Mouse (Mus musculus) cerebral cortex, adult 2 months (tissue): ENCODE results near the gene Ppp1r32.

ENCODE experiments used
- WGBS: fragments of 180-500 bp; shearing (Covaris S2); methylation state at CpG from one replicate; pipeline ENCODE4 v1.1.7; 2018; 5-methylcytosine and 5-hydroxymethylcytosine counted together

Ppp1r32 gene

DNA sequence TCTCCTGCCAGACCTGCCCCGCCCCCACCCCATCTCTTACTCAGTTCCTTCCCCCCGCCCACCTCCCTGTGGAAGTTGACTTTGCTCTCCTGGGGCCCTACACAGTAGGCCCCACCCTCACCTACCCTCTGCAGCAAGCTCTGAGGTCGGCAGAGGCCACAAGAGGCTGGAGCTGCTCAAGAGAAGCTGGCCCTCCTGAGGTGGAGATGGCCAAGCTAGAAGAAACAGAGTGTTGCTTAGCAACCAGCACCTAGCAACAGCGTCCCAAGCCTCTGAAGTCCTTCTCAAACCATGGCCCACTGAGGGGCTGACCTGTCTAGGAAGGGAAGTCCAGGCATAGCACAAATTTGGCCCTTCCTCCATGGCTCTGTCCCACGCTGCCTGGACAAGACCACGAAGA is at the start of gene Ppp1r32:
TSS of gene Ppp1r32 (minus strand) at position 226 of the 400 bp plus-strand sequence.
- WGBS, result 39% methylated on average over 6 of the region's 6 CpGs

DNA sequence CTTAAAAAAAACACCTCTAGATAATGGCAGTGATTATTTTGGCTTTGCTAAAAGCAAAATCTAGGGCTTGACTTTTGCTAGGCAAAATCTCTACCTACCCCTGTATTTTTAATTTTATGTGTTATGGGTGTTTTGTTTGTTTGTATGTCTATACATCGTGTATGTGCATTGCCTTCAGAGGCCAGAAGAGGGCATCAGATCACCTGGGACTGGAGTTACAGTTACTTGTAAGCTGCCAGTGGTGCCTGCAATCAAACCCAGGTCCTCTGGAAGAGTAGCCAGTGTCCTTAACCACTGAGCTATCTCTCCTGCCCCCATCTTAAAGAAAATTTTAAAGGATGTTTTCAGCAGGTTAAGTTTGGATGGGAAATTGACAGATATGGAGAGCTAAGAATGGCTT is 47.4 kb upstream of the Ppp1r32 start:
- WGBS, result 92% methylated on average over 1 of the region's 1 CpGs

DNA sequence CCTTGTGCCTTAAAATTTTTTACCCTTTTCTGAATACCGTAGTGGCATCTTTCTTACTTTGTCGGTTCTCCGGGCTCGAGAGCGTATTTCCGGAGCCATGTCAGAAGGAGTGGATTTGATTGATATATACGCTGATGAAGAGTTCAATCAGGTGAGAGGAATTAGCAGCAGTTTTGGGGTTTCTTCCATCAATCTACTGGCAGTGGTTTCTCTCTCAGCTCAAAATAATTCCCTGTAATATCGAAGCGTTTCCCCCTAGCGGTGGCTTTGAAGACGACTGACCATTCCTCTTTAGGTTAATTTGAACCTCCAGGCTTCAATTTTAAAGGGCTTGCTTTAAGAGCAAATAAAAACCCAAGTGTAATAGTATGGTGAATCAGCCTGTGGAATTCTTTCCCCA is 43.2 kb upstream of the Ppp1r32 start, which contains the start of gene Sdhaf2:
TSS of gene Sdhaf2 (minus strand) at position 233 of the 400 bp plus-strand sequence.
- 1% methylated on average over 11 of the region's 11 CpGs for WGBS

DNA sequence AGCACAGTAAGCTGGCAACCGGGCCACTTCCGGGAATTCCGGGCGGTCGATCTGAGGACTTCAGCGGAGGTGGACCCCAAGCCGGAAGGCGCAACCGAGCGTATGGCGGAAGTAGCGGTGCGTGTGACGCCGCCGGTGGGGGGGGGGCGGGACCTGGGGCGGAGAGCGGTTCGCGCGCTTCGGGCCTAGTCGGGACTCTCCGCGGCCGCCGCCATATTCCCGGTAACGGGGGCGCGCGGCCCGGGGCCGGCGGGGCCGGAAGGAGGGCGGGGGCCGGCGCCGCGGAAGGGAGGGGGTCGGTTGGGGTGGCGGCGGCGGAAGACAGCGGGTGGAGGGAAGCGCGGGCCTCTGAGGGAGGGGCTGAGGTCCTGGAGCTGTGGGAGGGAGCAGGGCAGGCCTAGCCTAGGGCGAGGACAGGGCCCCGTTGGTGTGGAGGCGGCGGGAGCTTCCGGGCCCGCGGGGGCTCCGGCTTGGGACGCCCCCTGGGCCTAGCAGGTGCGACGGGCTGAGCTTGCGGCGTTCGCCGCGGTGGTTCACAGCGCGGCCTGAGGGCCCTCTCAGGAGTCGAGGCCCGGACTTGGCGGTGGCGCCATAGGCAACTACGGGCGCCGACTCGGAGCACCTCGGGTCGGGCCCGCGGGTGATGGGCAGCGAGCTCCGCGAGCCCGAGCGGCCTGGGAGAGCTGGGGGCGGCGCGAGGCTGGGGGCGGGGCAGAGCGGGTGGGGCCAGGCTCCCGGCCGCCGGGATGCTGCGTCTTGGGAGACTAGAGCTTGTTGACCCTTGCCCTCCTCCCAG is 42.6 kb upstream of the Ppp1r32 start, which contains the start of gene Cpsf7:
TSS of gene Cpsf7 (plus strand) at position 161 of the 796 bp plus-strand sequence.
- 1% methylated on average over 87 of the region's 93 CpGs for WGBS

DNA sequence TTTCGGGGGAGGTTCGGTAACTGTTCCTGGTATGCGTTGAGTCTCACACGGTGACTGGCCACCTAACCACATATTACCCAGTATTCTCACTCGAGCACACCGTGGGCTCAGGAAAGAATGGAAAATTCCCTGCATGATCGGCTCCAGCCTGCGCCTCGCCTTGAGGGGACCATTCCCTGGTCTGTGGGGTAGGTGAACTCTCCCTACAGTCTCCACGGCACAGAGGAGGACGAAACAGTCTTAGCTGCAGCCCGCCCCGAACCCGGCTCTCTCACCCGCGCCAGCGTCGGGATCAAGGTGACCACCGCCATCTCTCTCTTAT is 42.0 kb upstream of the Ppp1r32 start:
- 2% methylated on average over 19 of the region's 19 CpGs for WGBS

DNA sequence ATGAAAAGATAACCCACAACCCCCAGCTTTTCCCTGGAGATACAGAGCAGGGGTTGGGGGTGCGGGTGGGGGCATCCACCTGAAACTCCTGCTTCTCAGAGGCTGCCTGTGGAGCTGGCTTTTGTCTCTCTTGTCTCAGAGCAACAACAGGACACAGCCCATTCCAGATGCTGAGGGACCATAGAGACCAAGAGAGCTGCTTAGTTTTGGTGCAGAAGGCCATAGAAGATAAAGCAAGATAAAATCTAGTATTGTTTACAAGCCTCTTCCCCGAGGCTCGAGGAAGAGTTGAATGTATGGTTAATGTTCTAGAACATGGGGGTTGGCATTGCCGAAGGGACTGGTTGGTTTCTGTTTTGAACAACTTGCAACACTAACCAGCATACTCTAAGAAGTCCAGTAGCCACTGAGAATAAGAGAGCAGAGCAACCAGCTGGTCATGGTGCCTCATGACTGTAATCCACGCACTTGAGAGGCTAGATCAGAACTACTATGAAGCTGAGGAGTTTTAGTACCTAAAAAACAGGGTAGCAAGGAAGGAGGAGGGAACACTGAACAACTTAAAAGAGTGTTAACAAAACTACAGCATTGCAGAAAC is 40.9 kb upstream of the Ppp1r32 start:
- 82% methylated on average over 5 of the region's 5 CpGs for WGBS

DNA sequence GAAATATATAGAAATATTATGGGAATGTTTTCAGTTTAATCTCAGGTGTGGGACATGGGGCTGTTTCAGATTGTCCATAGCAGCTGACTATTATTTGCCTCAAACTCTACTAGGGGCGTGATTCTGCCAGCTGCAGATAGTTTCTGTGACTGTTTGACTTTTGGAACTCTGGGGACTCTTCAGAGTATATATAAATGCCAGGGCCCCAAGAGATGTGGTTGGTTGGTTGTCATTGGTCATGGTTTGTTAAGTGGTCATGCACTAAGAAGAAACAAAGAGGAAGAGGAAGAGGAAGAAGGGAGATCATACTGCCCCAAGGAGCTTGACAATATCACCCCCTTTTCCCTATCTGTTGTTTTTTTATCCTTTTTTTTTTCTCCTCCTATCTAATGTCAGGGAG is 39.2 kb upstream of the Ppp1r32 start:
- 73% methylated on average over 1 of the region's 1 CpGs for WGBS

DNA sequence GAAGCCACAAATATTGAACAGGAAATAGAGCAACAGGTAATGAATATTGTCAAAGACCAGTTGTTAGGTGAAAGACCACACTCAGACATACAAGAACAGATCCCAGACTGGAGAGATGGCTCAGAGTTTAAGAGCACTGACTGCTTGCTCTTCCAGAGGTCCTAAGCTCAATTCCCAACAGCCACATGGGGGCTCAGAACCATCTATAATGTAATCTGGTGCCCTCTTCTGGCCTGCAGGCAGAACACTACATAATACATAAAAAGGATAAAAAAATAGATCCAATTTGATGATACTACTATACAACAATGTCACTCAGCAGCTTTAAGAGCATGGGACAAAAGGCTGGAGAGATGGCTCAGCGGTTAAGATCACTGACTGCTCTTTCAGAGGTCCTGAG is 37.6 kb upstream of the Ppp1r32 start:
- WGBS, result 32% methylated on average over 1 of the region's 1 CpGs

DNA sequence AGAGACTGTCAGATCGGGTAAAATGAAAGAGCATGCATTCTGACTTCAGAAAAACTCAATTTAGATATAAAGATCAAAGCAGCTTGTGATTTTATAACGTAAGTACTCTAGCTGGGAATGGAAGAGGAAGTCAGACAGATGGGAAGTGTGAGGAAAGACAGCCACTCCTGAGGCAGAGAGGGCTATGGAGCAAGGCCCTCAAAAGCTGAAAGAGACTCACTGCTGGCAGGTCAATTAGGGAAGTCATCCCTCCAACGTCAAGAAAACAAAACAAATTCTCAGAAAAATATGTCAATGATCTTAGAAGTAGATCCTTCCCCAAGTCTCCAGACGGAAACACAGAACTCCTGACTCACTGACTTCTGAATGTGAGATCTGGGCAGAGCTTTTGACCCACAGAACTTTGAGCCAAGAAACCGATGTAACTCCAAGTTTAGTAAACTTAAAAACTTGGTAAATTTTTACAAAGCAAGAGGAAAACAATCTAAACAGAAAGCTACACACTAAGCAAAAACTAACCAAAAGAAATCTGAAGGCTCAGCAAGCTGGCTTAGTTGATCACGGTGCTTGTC is 28.1 kb upstream of the Ppp1r32 start:
- WGBS, result 59% methylated on average over 6 of the region's 6 CpGs

DNA sequence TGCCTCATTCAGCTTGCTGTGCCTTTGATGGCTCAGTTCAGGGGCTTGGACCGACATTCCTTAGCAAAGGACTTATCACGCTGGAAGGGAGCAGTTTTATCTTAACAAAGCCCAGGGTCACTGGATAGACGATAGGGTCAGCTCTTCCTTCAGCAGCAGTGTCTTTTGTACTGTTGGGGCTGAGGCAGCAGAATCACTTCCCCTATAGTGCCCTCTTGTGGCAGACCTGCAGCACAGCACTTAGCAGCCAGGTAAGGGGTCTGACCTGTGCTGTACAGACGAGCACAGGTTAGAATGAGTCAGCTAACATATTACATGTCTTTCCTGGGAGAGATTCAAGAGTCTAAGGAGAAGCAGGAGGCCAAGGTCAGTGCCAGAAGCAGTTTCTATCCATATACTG is 19.8 kb upstream of the Ppp1r32 start:
- 11% methylated on average over 4 of the region's 4 CpGs for WGBS

DNA sequence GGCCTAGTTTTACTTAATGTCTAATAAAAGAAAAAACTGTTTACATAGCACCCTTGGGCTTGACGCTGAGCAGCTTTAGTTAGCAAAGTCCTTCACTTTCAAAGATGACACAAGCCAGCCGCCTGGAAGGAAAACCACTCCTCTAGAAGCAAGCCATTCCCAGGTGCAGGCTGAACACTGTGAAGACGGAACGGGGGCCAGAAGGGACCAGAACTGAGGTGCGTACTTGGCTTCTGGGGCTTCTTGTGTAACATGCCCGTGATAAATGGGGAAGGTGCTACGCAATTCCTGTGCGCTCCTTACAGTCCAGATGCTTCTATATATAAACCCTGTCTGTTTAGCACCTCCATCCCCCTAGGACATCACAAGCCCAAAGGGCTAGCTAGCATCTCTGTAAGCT is 17.9 kb upstream of the Ppp1r32 start:
- WGBS, result 65% methylated on average over 8 of the region's 8 CpGs

DNA sequence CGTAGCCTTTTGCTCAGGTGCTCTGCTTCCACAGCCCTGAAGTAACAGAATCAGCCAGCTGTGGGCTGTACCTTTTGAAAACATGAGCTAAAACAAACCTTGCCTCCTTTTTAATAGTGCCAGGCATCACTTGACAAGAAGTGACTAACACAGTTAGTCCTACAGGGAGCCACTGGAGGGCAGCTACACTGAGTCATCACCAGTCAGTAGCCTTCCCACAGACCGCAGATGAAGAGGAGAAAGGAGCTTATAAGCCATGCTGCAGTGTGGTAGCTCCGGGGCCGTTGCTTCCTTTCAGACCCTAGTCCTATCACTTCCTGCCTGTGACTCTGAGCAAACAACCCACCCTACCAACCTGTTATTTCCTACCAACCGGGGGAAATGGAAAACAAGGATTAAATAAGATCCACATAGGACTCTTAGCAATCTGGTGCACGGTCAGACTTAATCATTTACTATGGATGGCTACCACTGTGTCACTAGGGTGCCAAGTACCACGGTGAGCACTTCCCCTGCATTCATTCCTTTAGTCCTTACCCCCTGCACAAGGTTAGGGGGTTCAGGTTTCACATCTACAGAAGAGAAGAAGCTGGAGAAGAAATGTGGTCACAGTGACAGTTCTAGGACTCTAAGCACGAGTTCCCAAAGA is 14.9 kb upstream of the Ppp1r32 start:
- WGBS, result 36% methylated on average over 8 of the region's 8 CpGs

DNA sequence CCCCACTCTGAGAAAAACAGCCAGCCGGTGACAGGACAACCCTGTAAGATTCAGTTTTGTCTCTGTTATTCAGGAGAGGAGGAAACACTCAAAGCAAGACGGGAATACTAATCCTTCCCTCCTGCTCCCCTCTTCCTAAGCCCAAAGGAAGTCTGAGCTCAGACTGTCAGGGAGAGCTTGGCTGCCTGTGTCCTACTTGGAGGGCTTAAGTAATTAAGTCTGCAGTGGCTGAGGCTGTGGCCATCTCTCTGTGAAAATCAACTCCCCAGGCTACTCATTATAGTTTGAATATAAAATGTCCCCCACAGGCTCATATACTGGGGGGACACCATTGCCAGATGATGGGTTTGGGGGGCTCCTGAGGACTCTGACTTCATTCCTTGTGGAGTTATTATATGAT is 14.2 kb upstream of the Ppp1r32 start:
- 46% methylated on average over 2 of the region's 2 CpGs for WGBS

DNA sequence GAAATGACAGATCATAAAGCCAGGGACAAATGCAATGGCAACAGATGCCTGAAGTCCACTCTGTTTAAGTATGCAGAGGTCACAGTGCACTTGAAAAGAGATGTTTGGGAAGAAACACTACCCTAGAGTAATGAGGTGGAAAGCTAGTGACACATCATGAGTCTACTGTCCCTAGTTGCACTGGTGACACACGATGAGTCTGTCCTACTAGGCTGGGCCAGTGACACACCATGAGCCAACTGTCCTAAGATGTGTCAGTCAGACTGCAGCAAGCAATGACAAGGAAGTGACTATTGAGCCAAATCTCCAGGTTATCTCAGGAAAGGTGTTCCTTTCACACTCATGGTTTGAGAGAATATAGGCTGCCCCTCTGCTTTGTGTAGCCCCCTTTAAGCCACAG is 12.9 kb upstream of the Ppp1r32 start:
- 78% methylated on average over 1 of the region's 1 CpGs for WGBS

DNA sequence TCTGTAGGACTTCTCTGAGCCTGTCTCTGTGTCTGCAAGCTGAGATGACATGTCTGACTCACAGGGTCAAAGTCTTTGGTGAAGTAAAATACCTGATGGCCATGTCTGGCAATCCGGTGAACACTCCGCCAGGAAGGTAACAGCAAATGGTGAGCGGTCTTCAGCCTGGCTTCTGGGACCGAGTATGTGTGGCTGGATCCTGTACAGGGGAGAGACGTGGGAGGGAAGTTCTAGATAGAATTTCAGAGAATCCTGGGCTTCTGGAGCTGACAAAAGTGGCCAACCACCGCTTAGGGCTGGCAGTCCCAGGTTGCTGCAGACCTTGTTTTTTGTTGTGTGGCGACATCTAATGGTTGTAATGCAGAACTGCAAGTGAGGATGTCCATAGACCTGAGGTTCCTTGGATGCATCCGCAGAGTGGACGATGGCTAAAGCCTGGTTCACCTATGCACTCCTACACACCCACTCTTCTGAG is 3.6 kb upstream of the Ppp1r32 start:
- 17% methylated on average over 9 of the region's 9 CpGs for WGBS

DNA sequence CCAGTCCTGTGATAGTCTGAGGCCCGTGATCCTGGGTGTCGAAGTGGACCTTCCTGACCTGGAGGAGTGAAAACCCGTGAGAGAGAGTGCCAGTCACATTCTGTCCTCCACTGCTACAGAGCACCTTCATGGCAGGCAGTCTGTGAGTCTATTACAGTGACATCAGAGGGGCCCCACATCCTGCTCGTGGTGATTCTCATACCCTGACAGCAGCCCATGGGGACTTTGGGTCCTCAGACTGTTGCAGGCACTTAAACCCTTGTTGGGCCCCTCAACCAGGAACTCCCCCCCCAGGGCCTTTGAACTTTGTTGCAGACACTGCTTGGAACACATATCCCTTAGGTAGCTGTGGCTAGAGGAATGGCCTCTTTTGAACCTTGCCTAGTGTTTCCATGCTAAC is 3.2 kb downstream of the Ppp1r32 start:
- 86% methylated on average over 4 of the region's 4 CpGs for WGBS

DNA sequence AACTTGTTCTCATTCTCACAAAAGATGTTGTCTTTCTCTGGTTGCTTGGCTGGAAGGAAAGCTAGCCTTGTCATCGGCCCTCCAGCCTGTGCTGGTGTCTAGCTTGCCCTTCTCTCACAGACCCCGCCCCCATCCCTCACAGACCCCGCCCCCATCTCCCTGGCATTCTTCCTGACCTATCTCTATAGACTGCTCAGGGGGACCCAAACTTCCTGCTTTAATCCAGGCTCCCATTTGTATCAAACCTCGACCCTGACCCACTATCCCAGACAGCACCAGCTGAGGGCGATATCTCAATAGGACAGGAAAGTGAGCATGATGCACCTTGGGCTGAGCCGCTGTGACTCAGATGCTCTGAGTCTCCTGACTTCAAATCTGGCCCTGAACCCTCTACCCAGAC is 8.9 kb downstream of the Ppp1r32 start:
- WGBS, result 35% methylated on average over 6 of the region's 6 CpGs

DNA sequence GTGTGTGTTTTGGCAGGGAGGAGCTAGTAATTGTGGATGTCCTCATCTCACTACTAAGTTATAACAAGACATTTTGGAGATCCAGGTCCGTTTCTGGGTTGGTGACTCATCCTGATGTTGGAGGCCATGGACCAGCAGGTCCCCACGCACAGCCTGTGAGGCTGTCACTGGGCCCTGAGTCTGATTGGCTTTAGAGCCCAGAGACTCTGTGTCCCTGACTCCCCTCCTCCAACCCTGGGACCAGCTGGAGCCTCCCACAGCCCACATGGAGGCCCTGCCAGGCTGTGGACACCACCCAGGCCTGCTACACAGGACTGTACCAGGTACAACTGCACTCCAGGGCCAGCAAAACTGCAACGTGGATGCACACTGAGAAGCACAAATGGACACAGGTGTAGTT is 9.8 kb downstream of the Ppp1r32 start:
- WGBS, result 52% methylated on average over 3 of the region's 3 CpGs

DNA sequence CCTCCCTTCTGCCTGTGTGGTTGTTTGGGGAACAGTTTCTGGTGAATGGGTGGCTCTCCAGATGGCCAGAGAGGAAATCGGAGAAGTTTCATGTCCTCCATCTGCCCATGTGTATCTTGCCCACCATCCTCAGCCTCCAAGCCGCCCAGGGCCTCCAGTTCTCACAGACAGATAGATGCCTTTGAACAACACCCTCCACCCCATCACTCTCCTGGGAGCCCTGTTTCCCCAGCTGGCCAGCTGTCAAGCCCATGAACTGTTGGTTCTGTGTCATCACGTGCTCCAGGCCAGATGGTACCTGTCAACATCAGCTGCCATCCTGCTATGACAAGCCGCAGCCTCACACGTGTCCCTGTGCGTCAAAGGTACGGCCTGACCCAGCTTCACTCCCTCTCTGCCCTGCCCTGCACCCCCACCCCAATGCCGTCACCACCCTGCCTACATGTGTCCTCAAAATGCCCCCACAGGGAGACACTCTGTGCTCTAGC is 13.5 kb downstream of the Ppp1r32 start:
- 47% methylated on average over 8 of the region's 8 CpGs for WGBS

DNA sequence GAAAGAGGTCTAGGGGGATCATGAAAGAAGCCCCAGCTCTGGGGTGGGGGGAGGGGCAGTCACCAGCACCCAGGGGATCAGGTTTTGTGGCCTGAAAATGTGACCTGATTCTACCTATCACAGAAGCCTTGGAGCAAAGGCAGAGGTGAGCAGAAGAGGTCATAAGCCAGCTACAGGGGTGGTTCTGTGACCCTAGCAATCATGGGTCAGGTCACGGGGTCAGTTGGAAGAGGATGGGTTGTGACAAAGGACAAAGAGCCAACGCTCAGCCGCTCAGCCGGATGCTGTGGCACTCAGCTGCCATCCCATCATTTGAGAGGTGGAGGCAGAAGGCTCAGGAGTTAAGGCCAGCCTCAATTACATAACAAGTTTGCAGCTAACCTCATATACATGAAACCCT is 18.3 kb downstream of the Ppp1r32 start:
- WGBS, result 73% methylated on average over 4 of the region's 4 CpGs

DNA sequence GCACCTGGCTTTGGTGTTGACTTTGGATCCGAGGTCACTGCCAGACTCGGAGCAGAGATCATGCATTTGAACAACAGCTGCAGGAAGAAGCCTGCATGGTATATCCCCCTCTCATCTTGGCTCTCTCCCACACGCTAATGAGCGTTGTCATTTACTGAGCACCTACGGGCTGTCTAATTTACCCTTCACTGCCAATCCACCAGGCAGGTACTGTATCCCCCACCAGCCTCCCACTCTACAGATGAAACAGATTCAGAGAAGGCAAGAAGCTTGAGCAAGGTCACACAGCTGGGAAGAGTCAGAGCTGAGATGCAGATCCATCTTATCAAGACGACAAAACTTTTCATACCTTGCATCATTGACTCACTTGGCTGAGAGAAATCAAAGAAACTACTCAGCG is 21.1 kb downstream of the Ppp1r32 start:
- 45% methylated on average over 7 of the region's 7 CpGs for WGBS

DNA sequence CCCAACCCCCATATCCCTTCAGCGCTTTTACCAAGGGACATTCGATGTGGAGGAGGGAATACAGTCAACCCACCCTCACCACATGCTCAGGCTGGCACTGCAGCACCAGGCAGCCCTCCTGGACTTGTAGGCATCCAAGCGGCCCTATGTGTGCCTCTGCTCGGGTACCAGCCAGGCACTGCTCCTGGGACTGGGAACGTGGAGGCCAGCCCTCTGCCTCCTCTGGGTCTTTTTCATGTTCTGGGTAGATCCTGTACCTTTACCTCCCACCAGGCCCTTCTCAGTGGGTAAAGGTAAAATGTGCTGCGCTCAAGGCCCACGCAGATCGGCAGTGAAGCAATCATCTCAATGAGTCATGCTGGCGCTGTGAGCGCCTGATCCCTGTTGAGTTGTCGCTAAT is 22.8 kb downstream of the Ppp1r32 start:
- 55% methylated on average over 11 of the region's 11 CpGs for WGBS
